Mouse (Mus musculus) lung, postnatal 0 days (tissue): ENCODE measurements around the gene Cstad. TPM values are rescaled to one million over a fixed set of nuclear protein-coding genes. Genes with fewer than 3 reads are reported as not detected.

Experiments
- ATAC-seq: fragments of 200-750 bp; cut with Nextera tagmentation; 2 replicates; pipeline ENCODE4 v1.8.0; 2017; ENCODE audit warnings: moderate library complexity
- DNase-seq: peaks from one replicate; pipeline ENCODE4 v3.0.0-alpha.2; 2016; ENCODE audit warnings: low spot score
- H3K27ac ChIP-seq: fragments of 300-500 bp; sonication (generic); 2 replicates; pipeline ENCODE4 v1.5.1; 2014; ENCODE audit warnings: antibody characterized with exemption, mild to moderate bottlenecking, low read length, mixed read lengths
- H3K27me3 ChIP-seq: fragments of 300-500 bp; sonication (generic); replicated peaks from 2 replicates; pipeline ENCODE4 v1.6.1; 2014; ENCODE audit warnings: low read length, mixed read lengths; ENCODE audit not compliant: insufficient read depth
- H3K36me3 ChIP-seq: fragments of 300-500 bp; sonication (generic); 2 replicates; pipeline ENCODE4 v1.6.1; 2014; ENCODE audit warnings: low read length, mixed read lengths; ENCODE audit not compliant: insufficient read depth
- H3K4me1 ChIP-seq: fragments of 300-500 bp; sonication (generic); 2 replicates; pipeline ENCODE4 v1.6.1; 2014; ENCODE audit warnings: antibody characterized with exemption, low read depth, low read length, mixed read lengths; ENCODE audit not compliant: insufficient read depth
- H3K4me2 ChIP-seq: fragments of 300-500 bp; sonication (generic); replicated peaks from 2 replicates; pipeline ENCODE4 v1.6.1; 2014; ENCODE audit warnings: low read depth, mild to moderate bottlenecking, low read length, moderate library complexity, mixed read lengths
- H3K4me3 ChIP-seq: fragments of 300-500 bp; sonication (generic); 2 replicates; pipeline ENCODE4 v1.5.1; 2014; ENCODE audit warnings: low read depth, low read length
- H3K9ac ChIP-seq: fragments of 300-500 bp; sonication (generic); replicated peaks from 2 replicates; pipeline ENCODE4 v1.6.1; 2014; ENCODE audit warnings: low read depth, mild to moderate bottlenecking
- H3K9me3 ChIP-seq: fragments of 300-500 bp; sonication (generic); 2 replicates; pipeline ENCODE4 v1.6.1; 2016; ENCODE audit warnings: low read length, mixed read lengths
- CTCF ChIP-seq: IDR thresholded peaks from 2 replicates; pipeline ENCODE4 v1.5.1; 2016; ENCODE audit warnings: antibody characterized with exemption, mild to moderate bottlenecking
- EP300 ChIP-seq: IDR thresholded peaks from 2 replicates; pipeline ENCODE4 v1.6.1; 2016; ENCODE audit warnings: antibody characterized with exemption, mild to moderate bottlenecking, control low read depth
- WGBS: fragments of 180-500 bp; shearing (Covaris S2); extraction: QIAGEN DNeasy Blood & Tissue Kit; methylation state at CpG from one replicate; pipeline ENCODE4 v1.1.7; 2014; 5-methylcytosine and 5-hydroxymethylcytosine counted together
- polyA plus RNA-seq: library from polyadenylated mRNA; unstranded; fragments of >200 nt; fragmentation: Nextera tagmentation; extraction: Ambion mirVana; gene quantifications from 2 replicates; pipeline ENCODE4 v1.2.1, GENCODE M21; 2015

Gene Cstad
- polyA plus RNA-seq, 1 experiment from 2014 or later: 2.3 TPM

DNA sequence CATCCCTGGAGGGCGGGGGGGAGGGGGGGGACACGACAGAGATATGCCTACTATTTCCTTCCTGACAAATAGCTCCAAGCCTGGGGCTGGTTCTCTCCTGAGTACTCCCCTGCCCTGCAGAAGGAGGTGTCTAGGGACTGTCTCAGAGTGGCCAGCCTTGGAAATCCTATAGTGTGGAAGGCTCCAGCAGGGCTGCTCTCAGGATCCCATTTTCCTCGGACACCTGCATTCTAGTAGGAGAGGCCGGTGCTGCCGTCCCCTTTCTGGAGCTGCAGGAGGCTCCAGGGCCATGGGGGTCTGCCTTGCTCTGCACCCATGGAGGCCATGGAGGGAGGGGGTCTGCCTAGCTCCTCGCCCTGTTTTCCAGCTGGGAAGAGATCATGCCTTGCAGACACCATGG, 2.4 kb upstream of the Cstad start:
- peaks cover 12% of the 10 kb centered on the region for H3K4me1 ChIP-seq
- H3K9me3 ChIP-seq: no peaks in the 10 kb centered on the region
- H3K4me3 ChIP-seq: no peak overlapping the region
- DNase-seq (no peak), ATAC-seq (no peak)
- TF ChIP-seq EP300 (no peak), CTCF (no peak)
- no peaks in the 10 kb centered on the region for H3K27me3 ChIP-seq
- H3K9ac ChIP-seq: no peak overlapping the region
- H3K36me3 ChIP-seq: no peaks in the 10 kb centered on the region
- H3K4me2 ChIP-seq: no peak overlapping the region
- WGBS: 74% methylated on average over 6 of the region's 6 CpGs
- no peak overlapping the region for H3K27ac ChIP-seq

DNA sequence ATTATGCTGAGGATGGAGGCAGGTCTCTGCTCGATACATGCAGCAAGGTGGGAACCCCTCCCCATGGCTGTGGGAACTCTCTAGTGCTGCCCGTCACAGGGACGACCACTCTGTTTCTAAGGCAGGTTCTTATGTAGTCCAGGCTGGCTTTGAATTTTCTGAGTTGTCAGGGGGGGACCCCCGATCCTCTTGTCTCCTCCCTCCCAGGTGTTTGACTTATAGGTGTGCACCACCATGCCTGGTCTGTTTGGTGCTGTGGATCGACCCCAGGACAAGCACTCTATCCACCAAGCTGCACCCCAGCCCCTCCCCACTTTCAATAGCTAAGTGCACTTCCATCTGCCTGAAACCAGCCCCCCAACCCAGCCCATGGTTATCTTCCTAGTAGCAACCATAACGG, 1.9 kb upstream of the Cstad start:
- 78% methylated on average over 6 of the region's 6 CpGs for WGBS
- Histone ChIP-seq H3K4me1 (peaks cover 12% of the 10 kb centered on the region), H3K4me3 (no peak overlapping the region), H3K27ac (no peak overlapping the region), H3K4me2 (no peak overlapping the region), H3K36me3 (no peaks in the 10 kb centered on the region), H3K9ac (no peak overlapping the region), H3K9me3 (no peaks in the 10 kb centered on the region), H3K27me3 (no peaks in the 10 kb centered on the region)
- ATAC-seq (no peak), DNase-seq (no peak)
- TF ChIP-seq EP300: no peak
- no peak for TF ChIP-seq CTCF

GRCm38 (mm10) chr2:30593636-30594310, 1.1 kb upstream of the Cstad start:
- Histone ChIP-seq H3K4me3 (no peak overlapping the region), H3K27me3 (no peaks in the 10 kb centered on the region), H3K9me3 (no peaks in the 10 kb centered on the region), H3K36me3 (no peaks in the 10 kb centered on the region), H3K4me1 (peaks cover 12% of the 10 kb centered on the region), H3K4me2 (no peak overlapping the region; the same call in 1 of the 2 replicates), H3K27ac (peak overlapping the region; percentile 87), H3K9ac (no peak overlapping the region)
- WGBS: 68% methylated on average over 13 of the region's 13 CpGs
- TF ChIP-seq CTCF: no peak
- no peak for TF ChIP-seq EP300
- DNase-seq (no peak), ATAC-seq (no peak)

- 89% methylated on average over 4 of the region's 4 CpGs for WGBS
- Histone ChIP-seq H3K27me3 (no peaks in the 10 kb centered on the region), H3K4me3 (no peak overlapping the region; the same call in 1 of the 2 replicates), H3K4me2 (peak overlapping the region; percentile 69), H3K4me1 (peaks cover 12% of the 10 kb centered on the region), H3K9ac (peak overlapping the region; percentile 48; the same call in 1 of the 2 replicates), H3K27ac (peak overlapping the region; percentile 87; the same call in 1 of the 2 replicates), H3K36me3 (no peaks in the 10 kb centered on the region), H3K9me3 (no peaks in the 10 kb centered on the region)
- ATAC-seq: no peak
- no peak for DNase-seq
- TF ChIP-seq EP300: no peak
- no peak for TF ChIP-seq CTCF
Measured at GRCm38 (mm10) chr2:30595796-30596195, 956 bp downstream of the Cstad start.

DNA sequence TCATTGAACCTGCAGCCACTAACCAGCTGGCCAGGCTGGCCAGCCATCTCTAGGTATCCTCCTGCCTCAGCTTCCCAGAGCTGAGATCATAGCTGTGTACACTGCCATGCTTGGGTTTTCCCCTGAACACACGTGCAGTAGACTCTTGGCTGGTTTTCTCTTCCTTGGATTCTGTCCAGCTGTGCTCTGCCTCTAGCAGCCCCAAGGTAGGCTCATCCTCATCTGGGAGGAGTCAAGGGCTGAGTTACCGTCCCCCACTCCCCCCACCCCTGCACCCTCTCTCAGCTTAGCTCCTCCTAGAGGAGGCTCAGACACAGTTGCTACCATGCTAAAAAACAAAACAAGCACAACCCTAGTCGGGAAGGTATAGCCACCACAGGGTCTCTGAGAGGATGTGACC, 4.8 kb downstream of the Cstad start:
- ATAC-seq: no peak
- H3K27ac ChIP-seq: no peak overlapping the region
- H3K9me3 ChIP-seq: no peaks in the 10 kb centered on the region
- H3K4me3 ChIP-seq: no peak overlapping the region
- DNase-seq: no peak
- TF ChIP-seq EP300: no peak
- no peak for TF ChIP-seq CTCF
- no peaks in the 10 kb centered on the region for H3K36me3 ChIP-seq
- H3K4me1 ChIP-seq: peaks cover 9% of the 10 kb centered on the region
- no peaks in the 10 kb centered on the region for H3K27me3 ChIP-seq
- 48% methylated on average over 3 of the region's 3 CpGs for WGBS
- H3K9ac ChIP-seq: no peak overlapping the region
- H3K4me2 ChIP-seq: no peak overlapping the region

- peak overlapping the region; percentile 27 for H3K4me2 ChIP-seq
- H3K4me3 ChIP-seq: no peak overlapping the region
- ATAC-seq (peak; percentile 31; the same call in 1 of the 2 replicates), DNase-seq (peak; percentile 48)
- peaks cover 15% of the 10 kb centered on the region for H3K4me1 ChIP-seq
- H3K9ac ChIP-seq: no peak overlapping the region
- 5% methylated on average over 9 of the region's 9 CpGs for WGBS
- H3K36me3 ChIP-seq: no peaks in the 10 kb centered on the region
- TF ChIP-seq EP300 (no peak), CTCF (no peak)
- H3K27ac ChIP-seq: peak overlapping the region; percentile 83
- H3K9me3 ChIP-seq: no peaks in the 10 kb centered on the region
- no peaks in the 10 kb centered on the region for H3K27me3 ChIP-seq
Measured at GRCm38 (mm10) chr2:30600291-30600690, 5.5 kb downstream of the Cstad start.
